Mouse (Mus musculus): ENCODE measurements around the gene Arhgdia. TPM values are rescaled to one million over a fixed set of nuclear protein-coding genes. Genes with fewer than 3 reads are reported as not detected.

The Arhgdia gene
- total and polyA plus RNA-seq, 2 experiments: 14.9 to 188 TPM

DNA sequence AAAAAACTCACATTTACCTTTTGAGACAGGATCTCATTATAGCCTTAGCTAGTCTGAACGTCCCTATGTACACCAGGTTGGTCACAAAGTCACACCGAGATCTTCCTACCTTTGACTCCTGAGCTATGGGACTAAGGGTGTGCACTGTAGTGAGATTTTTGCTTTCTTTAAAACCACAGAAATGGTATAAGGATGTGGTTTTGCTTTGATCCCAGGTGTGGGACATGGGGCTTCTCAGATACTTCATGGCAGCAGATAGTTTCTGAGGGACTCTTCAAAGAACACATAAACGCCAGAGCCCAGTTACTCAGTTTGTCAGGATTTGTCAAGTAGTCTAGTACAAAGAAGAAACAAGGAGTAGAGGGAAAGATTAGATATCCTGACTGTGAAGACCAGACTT, 19.3 kb upstream of the Arhgdia start:
- TF ChIP-seq POLR2A (IDR thresholded peaks at IDR 0.05; ENCODE audit: extremely low read depth, insufficient read depth, low read length) (no peak), CTCF (IDR thresholded peaks at IDR 0.05; ENCODE audit: low read depth, low read length) (no peak)
- DNase-seq (ENCODE audit: extremely low read depth, low read depth, low spot score): no peak
- 94% methylated on average over 3 of the region's 3 CpGs for WGBS
- Histone ChIP-seq H3K36me3 (ENCODE audit: control insufficient read depth, insufficient read depth, low read length) (peaks cover 9% of the 10 kb centered on the region), H3K27ac (replicated peaks; ENCODE audit: insufficient read depth, low read depth, low read length) (no peak overlapping the region), H3K4me1 (ENCODE audit: control insufficient read depth, insufficient read depth, low read length) (peaks cover 11% of the 10 kb centered on the region), H3K9ac (ENCODE audit: low read depth, low read length) (no peak overlapping the region), H3K79me2 (ENCODE audit: control insufficient read depth, insufficient read depth, low read length) (peaks cover 13% of the 10 kb centered on the region; the same call in 1 of the 2 replicates), H3K4me3 (ENCODE audit: insufficient read depth, low read depth, low read length) (no peak overlapping the region), H3K27me3 (ENCODE audit: control insufficient read depth, insufficient read depth, low read length) (no peaks in the 10 kb centered on the region)

DNA sequence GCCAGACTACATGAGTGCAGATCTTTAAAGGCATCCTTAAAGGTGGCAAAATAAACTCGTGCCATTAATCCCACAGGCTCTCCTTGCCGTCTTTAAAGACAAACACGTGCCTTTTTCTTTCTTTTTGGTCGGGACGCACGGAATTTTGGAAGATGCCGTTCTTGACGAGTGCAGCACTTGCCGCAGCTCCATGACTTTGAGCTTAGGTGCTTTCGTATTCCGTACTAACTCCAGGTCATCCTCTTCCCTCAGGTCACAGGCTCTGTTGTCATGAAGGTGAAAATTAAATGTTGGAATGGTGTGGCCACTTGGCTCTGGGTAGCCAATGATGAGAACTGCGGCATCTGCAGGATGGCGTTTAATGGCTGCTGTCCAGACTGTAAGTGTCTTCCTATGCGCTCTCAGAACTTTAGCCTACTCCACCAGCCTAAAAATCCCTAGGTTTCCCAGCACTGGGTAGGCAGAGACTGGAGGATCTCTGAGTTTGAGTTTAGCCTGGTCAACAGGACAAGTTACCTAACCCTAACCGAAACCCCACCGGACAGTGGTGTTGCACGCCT, 17.6 kb upstream of the Arhgdia start:
- Histone ChIP-seq H3K27ac (replicated peaks; ENCODE audit: insufficient read depth, low read depth, low read length) (no peak overlapping the region), H3K4me1 (ENCODE audit: control insufficient read depth, insufficient read depth, low read length) (peaks cover 11% of the 10 kb centered on the region), H3K4me3 (ENCODE audit: insufficient read depth, low read depth, low read length) (peak overlapping the region; percentile 46; the same call in 1 of the 2 replicates), H3K79me2 (ENCODE audit: control insufficient read depth, insufficient read depth, low read length) (peaks cover 13% of the 10 kb centered on the region; the same call in 1 of the 2 replicates), H3K27me3 (ENCODE audit: control insufficient read depth, insufficient read depth, low read length) (no peaks in the 10 kb centered on the region), H3K9ac (ENCODE audit: low read depth, low read length) (no peak overlapping the region), H3K36me3 (ENCODE audit: control insufficient read depth, insufficient read depth, low read length) (peaks cover 15% of the 10 kb centered on the region)
- 54% methylated on average over 17 of the region's 17 CpGs for WGBS
- TF ChIP-seq POLR2A (IDR thresholded peaks at IDR 0.05; ENCODE audit: extremely low read depth, insufficient read depth, low read length) (no peak), CTCF (IDR thresholded peaks at IDR 0.05; ENCODE audit: low read depth, low read length) (no peak)
- no peak for DNase-seq (ENCODE audit: extremely low read depth, low read depth, low spot score)

DNA sequence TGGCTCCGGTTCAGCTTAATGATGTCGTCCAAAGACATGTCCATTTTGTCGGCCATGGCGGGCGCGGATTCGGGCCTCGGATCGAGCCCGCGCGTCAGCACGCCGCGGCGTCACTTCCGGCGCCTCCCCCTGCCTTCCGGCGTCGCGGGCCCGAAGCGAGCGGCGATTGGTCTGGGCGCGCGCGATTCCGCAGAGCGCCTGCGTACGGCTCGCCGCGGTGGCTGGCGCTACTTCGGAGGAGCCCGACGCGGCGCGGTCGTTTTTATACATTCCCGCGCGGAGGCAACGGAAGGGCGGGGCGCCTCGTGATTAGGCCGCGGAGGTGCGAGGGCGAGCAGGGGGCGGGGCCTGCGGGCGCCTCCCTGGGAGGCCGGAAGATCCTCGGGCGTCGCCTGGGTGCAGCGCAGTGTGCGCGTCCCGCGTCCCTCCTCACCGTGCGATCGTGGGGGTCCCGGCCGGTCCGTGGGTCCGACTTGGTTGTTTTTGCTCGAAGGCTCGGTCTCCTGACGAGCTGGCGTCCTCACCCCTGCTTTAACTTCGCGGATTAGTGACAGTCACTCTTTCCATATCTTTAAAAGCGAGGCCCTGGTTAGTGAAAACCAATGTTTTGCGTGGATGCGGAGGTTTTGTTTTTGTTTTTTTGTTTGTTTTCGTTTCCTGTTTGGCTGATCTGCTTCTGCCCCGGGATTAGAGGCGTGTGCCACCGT, 17.0 kb upstream of the Arhgdia start, which contains the start of the genes Alyref and Anapc11:
Alyref (minus strand) TSS at position 83 of the 707 bp plus-strand sequence.
Anapc11 (plus strand) TSS at position 139 of the 707 bp plus-strand sequence.
- H3K4me3 ChIP-seq (ENCODE audit: insufficient read depth, low read depth, low read length): peak within 1 kb of the TSS; percentile 80
- H3K9ac ChIP-seq (ENCODE audit: low read depth, low read length): peak within 1 kb of the TSS; percentile 89
- H3K4me1 ChIP-seq (ENCODE audit: control insufficient read depth, insufficient read depth, low read length): peaks cover 11% of the 10 kb centered on the region
- DNase-seq (ENCODE audit: extremely low read depth, low read depth, low spot score): peak; percentile 68
- TF ChIP-seq CTCF (IDR thresholded peaks at IDR 0.05; ENCODE audit: low read depth, low read length) (no peak), POLR2A (IDR thresholded peaks at IDR 0.05; ENCODE audit: extremely low read depth, insufficient read depth, low read length) (0 out of 2 replicates have a peak, but pooled peaks have one; percentile 31)
- peaks cover 17% of the 10 kb centered on the region for H3K36me3 ChIP-seq (ENCODE audit: control insufficient read depth, insufficient read depth, low read length)
- H3K27me3 ChIP-seq (ENCODE audit: control insufficient read depth, insufficient read depth, low read length): no peaks in the 10 kb centered on the region
- 1% methylated on average over 88 of the region's 88 CpGs for WGBS
- peaks cover 13% of the 10 kb centered on the region; the same call in 1 of the 2 replicates for H3K79me2 ChIP-seq (ENCODE audit: control insufficient read depth, insufficient read depth, low read length)
- H3K27ac ChIP-seq (replicated peaks; ENCODE audit: insufficient read depth, low read depth, low read length): peak within 1 kb of the TSS; percentile 10

DNA sequence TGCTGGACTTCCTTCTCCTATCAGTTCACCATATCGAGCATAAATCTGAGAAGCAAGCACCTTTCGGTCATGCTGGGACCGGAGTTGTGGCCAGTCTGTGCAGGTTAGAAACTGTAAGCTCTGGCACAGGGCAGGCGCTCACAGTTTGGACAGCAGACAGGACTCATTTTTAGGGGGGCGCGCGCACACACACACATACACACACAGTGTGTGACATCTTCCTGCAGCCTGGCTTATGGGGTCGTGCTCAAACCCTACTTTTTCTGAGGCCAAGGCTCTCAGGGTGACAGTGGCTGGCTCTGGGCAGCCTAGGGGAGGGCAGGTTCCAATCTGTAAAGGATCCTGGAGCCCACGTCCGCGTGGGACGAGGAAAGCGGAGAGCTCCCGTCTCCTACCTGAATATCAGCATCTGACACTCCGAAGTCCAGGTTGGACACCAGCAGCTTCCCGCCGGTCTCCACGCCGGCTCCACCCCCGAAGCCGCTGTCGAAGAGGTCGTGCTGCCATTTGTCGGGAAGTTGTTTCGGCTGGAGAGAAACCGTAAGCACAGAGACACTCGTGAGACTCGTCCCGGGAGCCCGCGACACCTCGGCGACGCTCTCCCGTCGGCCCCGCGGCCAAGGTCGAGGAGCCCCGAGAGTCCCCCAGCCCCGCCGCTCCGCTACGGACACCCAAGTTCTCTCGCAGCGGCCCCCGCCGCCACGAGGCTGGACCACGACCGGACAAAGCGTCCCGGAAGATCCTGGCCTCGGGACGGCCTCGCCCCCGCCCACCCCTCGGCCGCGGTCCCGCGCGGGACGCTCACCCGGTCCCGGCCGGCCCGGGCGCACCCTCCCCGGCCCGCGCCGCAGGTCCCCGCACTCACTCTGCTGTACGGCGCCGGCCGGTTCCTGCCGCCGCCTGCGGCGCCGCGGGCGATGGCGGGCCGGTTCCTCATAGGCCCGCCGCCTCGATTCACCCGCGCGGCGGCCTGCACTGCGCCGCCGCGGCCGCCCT, 16.1 kb upstream of the Arhgdia start:
- 4% methylated on average over 99 of the region's 99 CpGs for WGBS
- Histone ChIP-seq H3K4me3 (ENCODE audit: insufficient read depth, low read depth, low read length) (peak overlapping the region; percentile 80), H3K27me3 (ENCODE audit: control insufficient read depth, insufficient read depth, low read length) (no peaks in the 10 kb centered on the region), H3K79me2 (ENCODE audit: control insufficient read depth, insufficient read depth, low read length) (peaks cover 13% of the 10 kb centered on the region; the same call in 1 of the 2 replicates), H3K9ac (ENCODE audit: low read depth, low read length) (peak overlapping the region; percentile 89), H3K27ac (replicated peaks; ENCODE audit: insufficient read depth, low read depth, low read length) (no peak overlapping the region; the same call in 1 of the 2 replicates), H3K4me1 (ENCODE audit: control insufficient read depth, insufficient read depth, low read length) (peaks cover 11% of the 10 kb centered on the region), H3K36me3 (ENCODE audit: control insufficient read depth, insufficient read depth, low read length) (peaks cover 24% of the 10 kb centered on the region)
- TF ChIP-seq POLR2A (IDR thresholded peaks at IDR 0.05; ENCODE audit: extremely low read depth, insufficient read depth, low read length): no peak
- TF ChIP-seq CTCF (IDR thresholded peaks at IDR 0.05; ENCODE audit: low read depth, low read length): no peak
- peak; percentile 30 for DNase-seq (ENCODE audit: extremely low read depth, low read depth, low spot score)

DNA sequence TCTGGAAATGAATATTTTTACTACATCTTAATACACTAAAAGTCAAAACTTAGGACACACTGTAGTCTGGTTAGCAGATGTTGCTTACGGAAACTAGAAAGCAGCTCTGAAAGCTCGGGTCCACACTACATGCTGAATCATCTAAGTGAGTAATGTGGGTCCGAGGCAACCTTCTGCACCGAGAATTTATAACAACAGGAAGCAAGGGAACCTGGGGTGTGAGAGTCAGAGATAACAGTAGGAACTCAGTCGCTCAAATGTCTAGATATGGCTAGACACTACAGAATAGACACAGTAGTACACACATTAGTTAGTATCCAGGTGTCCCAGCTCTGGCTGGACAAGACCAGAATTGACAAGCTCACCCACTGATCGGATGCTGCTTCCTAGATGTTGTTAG, 7.1 kb upstream of the Arhgdia start:
- peaks cover 20% of the 10 kb centered on the region for H3K36me3 ChIP-seq (ENCODE audit: control insufficient read depth, insufficient read depth, low read length)
- WGBS: 81% methylated on average over 6 of the region's 6 CpGs

More for the DNA sequence above, 7.1 kb upstream of the Arhgdia start:
- no peaks in the 10 kb centered on the region for H3K27me3 ChIP-seq (ENCODE audit: control insufficient read depth, insufficient read depth, low read length)
- H3K9ac ChIP-seq (ENCODE audit: low read depth, low read length): no peak overlapping the region
- no peak overlapping the region for H3K27ac ChIP-seq (replicated peaks; ENCODE audit: insufficient read depth, low read depth, low read length)
- H3K4me1 ChIP-seq (ENCODE audit: control insufficient read depth, insufficient read depth, low read length): no peaks in the 10 kb centered on the region
- H3K79me2 ChIP-seq (ENCODE audit: control insufficient read depth, insufficient read depth, low read length): no peaks in the 10 kb centered on the region
- DNase-seq (ENCODE audit: extremely low read depth, low read depth, low spot score): no peak
- no peak overlapping the region for H3K4me3 ChIP-seq (ENCODE audit: insufficient read depth, low read depth, low read length)
- no peak for TF ChIP-seq POLR2A (IDR thresholded peaks at IDR 0.05; ENCODE audit: extremely low read depth, insufficient read depth, low read length)
- TF ChIP-seq CTCF (IDR thresholded peaks at IDR 0.05; ENCODE audit: low read depth, low read length): no peak
